Mouse (Mus musculus): ENCODE results near the gene Phf1. TPM values are rescaled to one million over a fixed set of nuclear protein-coding genes. Genes with fewer than 3 reads are reported as not detected.

Gene Phf1
- polyA plus RNA-seq, 1 experiment from 2014 or later, result 1.8 TPM

- H3K36me3 ChIP-seq (replicated peaks), result peaks cover 1% of the 10 kb centered on the region
- H3K9me3 ChIP-seq (replicated peaks), result no peaks in the 10 kb centered on the region
- H3K9ac ChIP-seq, result no peak overlapping the region
- H3K4me1 ChIP-seq (replicated peaks), result 0 out of 2 replicates have a peak, but pooled peaks cover 4% of the 10 kb centered on the region
- no peak for ATAC-seq (ENCODE audit: insufficient read depth)
- H3K4me3 ChIP-seq (replicated peaks), result no peak overlapping the region
- H3K27ac ChIP-seq (replicated peaks), result no peak overlapping the region
- no peaks in the 10 kb centered on the region for H3K27me3 ChIP-seq
- no peak overlapping the region for H3K4me2 ChIP-seq
- 76% methylated on average over 4 of the region's 4 CpGs for WGBS (ENCODE audit: insufficient replicate concordance)
Observed at GRCm38 (mm10) chr17:26983382-26983781, 50.5 kb downstream of the Phf1 start.

DNA sequence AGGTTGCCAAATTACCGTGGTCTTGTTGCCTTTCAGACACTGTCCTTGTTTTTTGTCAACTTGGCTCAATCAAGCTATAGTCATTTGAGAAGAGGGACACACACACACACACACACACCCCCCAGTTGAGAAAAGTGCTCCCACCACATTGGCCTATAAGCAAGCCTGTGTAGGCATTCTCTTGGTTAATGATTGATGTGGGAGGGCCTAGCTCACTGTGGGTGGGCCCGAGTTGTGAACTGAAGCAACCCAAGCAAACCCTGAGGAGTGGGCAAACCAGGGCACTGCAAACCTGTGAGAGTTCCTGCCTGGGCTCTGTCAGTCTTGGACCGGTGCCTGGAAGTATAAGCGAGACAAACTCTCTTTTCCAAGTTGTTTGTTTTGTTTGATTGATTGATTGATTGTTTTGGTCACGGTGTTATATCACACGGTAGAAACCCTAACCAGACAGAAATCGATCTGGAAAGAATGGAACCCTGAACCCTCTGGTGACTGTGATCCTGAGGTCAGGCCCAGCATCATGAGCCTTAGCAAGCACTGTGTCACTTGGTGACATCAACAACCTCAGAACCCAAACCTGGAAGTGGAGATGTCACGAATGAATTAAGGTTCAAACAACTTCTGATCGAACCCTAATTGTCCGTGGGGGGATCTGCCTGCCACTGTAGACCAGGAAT lies 52.8 kb downstream of the Phf1 start:
- no peak overlapping the region for H3K4me3 ChIP-seq (replicated peaks)
- no peak overlapping the region for H3K9ac ChIP-seq
- no peak overlapping the region for H3K27ac ChIP-seq (replicated peaks)
- H3K36me3 ChIP-seq (replicated peaks), result no peaks in the 10 kb centered on the region
- H3K9me3 ChIP-seq (replicated peaks), result no peaks in the 10 kb centered on the region
- no peaks in the 10 kb centered on the region for H3K27me3 ChIP-seq
- no peak overlapping the region; the same call in 1 of the 2 replicates for H3K4me2 ChIP-seq
- 0 out of 2 replicates have a peak, but pooled peaks cover 2% of the 10 kb centered on the region for H3K4me1 ChIP-seq (replicated peaks)
- ATAC-seq (ENCODE audit: insufficient read depth), result peak; percentile 73
- WGBS (ENCODE audit: insufficient replicate concordance), result 71% methylated on average over 10 of the region's 10 CpGs

Small RNA genes within 50 kb of the gene (microRNA-seq; reads per million reads assigned to microRNA genes)
- gene Gm27775 (not detected), gene Mir3083 (not detected), gene Mir6968 (not detected)

Other genes starting within 250 kb of the Phf1 start
- 4.2 and 4.7 TPM in 2 replicates for gene Crebrf, start 217.4 kb upstream of the Phf1 start, polyA plus RNA-seq (2015; fragmentation: Nextera tagmentation; extraction: Ambion mirVana)
- gene Bnip1, start 152.0 kb upstream of the Phf1 start, polyA plus RNA-seq (2015; fragmentation: Nextera tagmentation; extraction: Ambion mirVana), result 21.0 and 22.8 TPM in 2 replicates
- 0.29 TPM in 2 replicates for gene Nkx2-5, start 88.0 kb upstream of the Phf1 start, polyA plus RNA-seq (2015; fragmentation: Nextera tagmentation; extraction: Ambion mirVana)
- 5.2 and 5.9 TPM in 2 replicates for gene Kifc5b, start 16.0 kb upstream of the Phf1 start, polyA plus RNA-seq (2015; fragmentation: Nextera tagmentation; extraction: Ambion mirVana)
- gene Cuta, start 6.5 kb downstream of the Phf1 start, polyA plus RNA-seq (2015; fragmentation: Nextera tagmentation; extraction: Ambion mirVana), result 85.9 and 86.7 TPM in 2 replicates
- gene Syngap1, start 8.2 kb downstream of the Phf1 start, polyA plus RNA-seq (2015; fragmentation: Nextera tagmentation; extraction: Ambion mirVana), result 0.21 and 0.28 TPM in 2 replicates
- gene Zbtb9, start 40.1 kb downstream of the Phf1 start, polyA plus RNA-seq (2015; fragmentation: Nextera tagmentation; extraction: Ambion mirVana), result 5.0 and 5.8 TPM in 2 replicates
- gene Bak1, start 96.0 kb downstream of the Phf1 start, polyA plus RNA-seq (2015; fragmentation: Nextera tagmentation; extraction: Ambion mirVana), result 2.0 and 2.1 TPM in 2 replicates
- gene Itpr3, start 124.3 kb downstream of the Phf1 start, polyA plus RNA-seq (2015; fragmentation: Nextera tagmentation; extraction: Ambion mirVana), result 0.67 and 0.89 TPM in 2 replicates
- gene Uqcc2, start 200.9 kb downstream of the Phf1 start, polyA plus RNA-seq (2015; fragmentation: Nextera tagmentation; extraction: Ambion mirVana), result 135 and 146 TPM in 2 replicates
- 0.18 and 0.22 TPM in 2 replicates for gene Ip6k3, start 234.7 kb downstream of the Phf1 start, polyA plus RNA-seq (2015; fragmentation: Nextera tagmentation; extraction: Ambion mirVana)